Mouse (Mus musculus): ENCODE data around the gene Zdhhc8.

DNA sequence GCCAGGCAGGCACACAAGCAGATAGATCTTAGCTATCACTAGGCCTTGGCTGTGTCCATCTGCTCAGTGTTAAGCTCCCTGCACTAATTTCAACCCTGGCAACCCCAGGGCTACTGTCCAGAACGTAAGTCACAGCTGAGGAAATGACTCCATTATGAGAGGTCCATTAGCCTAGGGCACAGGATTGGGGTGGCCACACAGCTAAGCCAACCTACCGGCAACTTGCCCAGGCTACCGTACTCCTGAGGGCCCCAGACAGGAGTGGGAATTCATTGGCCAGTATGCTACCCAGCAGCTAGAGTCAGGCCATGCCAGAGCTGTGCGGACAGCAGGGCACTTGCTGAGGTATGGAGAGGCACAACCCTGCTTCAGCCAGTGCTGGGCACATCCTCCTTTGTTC, 6.1 kb downstream of the Zdhhc8 start:
- TF ChIP-seq CTCF (IDR thresholded peaks at IDR 0.05; ENCODE audit: extremely low read depth, insufficient read depth, insufficient read length, insufficient replicate concordance) (no peak), POLR2A (IDR thresholded peaks at IDR 0.05; ENCODE audit: low read depth, low read length) (no peak)
